Mouse (Mus musculus): ENCODE data around the gene Dlgap4. TPM values are rescaled to one million over a fixed set of nuclear protein-coding genes. Genes with fewer than 3 reads are reported as not detected.

The Dlgap4 gene
- total RNA-seq, 1 experiment from 2014 or later, result 29.2 TPM

- no peak for ATAC-seq (replicated peaks; ENCODE audit: insufficient number of reproducible peaks, low FRiP score, low TSS enrichment, poor library complexity, severe bottlenecking)
Measured at GRCm38 (mm10) chr2:156649450-156649849, 35.9 kb downstream of the Dlgap4 start.

- no peak for ATAC-seq (replicated peaks; ENCODE audit: insufficient number of reproducible peaks, low FRiP score, low TSS enrichment, poor library complexity, severe bottlenecking)
Measured at GRCm38 (mm10) chr2:156651019-156651418, 37.5 kb downstream of the Dlgap4 start.

GRCm38 (mm10) chr2:156652841-156653240 is 39.3 kb downstream of the Dlgap4 start:
- no peak for ATAC-seq (replicated peaks; ENCODE audit: insufficient number of reproducible peaks, low FRiP score, low TSS enrichment, poor library complexity, severe bottlenecking)

GRCm38 (mm10) chr2:156654148-156654547 is 40.6 kb downstream of the Dlgap4 start:
- no peak for ATAC-seq (replicated peaks; ENCODE audit: insufficient number of reproducible peaks, low FRiP score, low TSS enrichment, poor library complexity, severe bottlenecking)

GRCm38 (mm10) chr2:156655626-156656025 is 42.1 kb downstream of the Dlgap4 start:
- ATAC-seq (replicated peaks; ENCODE audit: insufficient number of reproducible peaks, low FRiP score, low TSS enrichment, poor library complexity, severe bottlenecking), result no peak

GRCm38 (mm10) chr2:156657522-156657921 is 44.0 kb downstream of the Dlgap4 start:
- ATAC-seq (replicated peaks; ENCODE audit: insufficient number of reproducible peaks, low FRiP score, low TSS enrichment, poor library complexity, severe bottlenecking), result no peak

GRCm38 (mm10) chr2:156658221-156658620 is 44.7 kb downstream of the Dlgap4 start:
- no peak for ATAC-seq (replicated peaks; ENCODE audit: insufficient number of reproducible peaks, low FRiP score, low TSS enrichment, poor library complexity, severe bottlenecking)

GRCm38 (mm10) chr2:156658751-156659150 is 45.2 kb downstream of the Dlgap4 start:
- ATAC-seq (replicated peaks; ENCODE audit: insufficient number of reproducible peaks, low FRiP score, low TSS enrichment, poor library complexity, severe bottlenecking), result no peak

- no peak for ATAC-seq (replicated peaks; ENCODE audit: insufficient number of reproducible peaks, low FRiP score, low TSS enrichment, poor library complexity, severe bottlenecking)
Measured at GRCm38 (mm10) chr2:156659981-156660380, 46.5 kb downstream of the Dlgap4 start.

GRCm38 (mm10) chr2:156663162-156663561 is 49.7 kb downstream of the Dlgap4 start:
- no peak for ATAC-seq (replicated peaks; ENCODE audit: insufficient number of reproducible peaks, low FRiP score, low TSS enrichment, poor library complexity, severe bottlenecking)

- ATAC-seq (replicated peaks; ENCODE audit: insufficient number of reproducible peaks, low FRiP score, low TSS enrichment, poor library complexity, severe bottlenecking), result no peak
Measured at GRCm38 (mm10) chr2:156664407-156664806, 50.9 kb downstream of the Dlgap4 start.

- ATAC-seq (replicated peaks; ENCODE audit: insufficient number of reproducible peaks, low FRiP score, low TSS enrichment, poor library complexity, severe bottlenecking), result no peak
Measured at GRCm38 (mm10) chr2:156664993-156665518, 51.6 kb downstream of the Dlgap4 start.

- ATAC-seq (replicated peaks; ENCODE audit: insufficient number of reproducible peaks, low FRiP score, low TSS enrichment, poor library complexity, severe bottlenecking), result no peak
Measured at GRCm38 (mm10) chr2:156665620-156666196, 52.2 kb downstream of the Dlgap4 start.

- ATAC-seq (replicated peaks; ENCODE audit: insufficient number of reproducible peaks, low FRiP score, low TSS enrichment, poor library complexity, severe bottlenecking), result no peak
Measured at GRCm38 (mm10) chr2:156666231-156666630, 52.7 kb downstream of the Dlgap4 start.

- ATAC-seq (replicated peaks; ENCODE audit: insufficient number of reproducible peaks, low FRiP score, low TSS enrichment, poor library complexity, severe bottlenecking), result no peak
Measured at GRCm38 (mm10) chr2:156667290-156667689, 53.8 kb downstream of the Dlgap4 start.

- ATAC-seq (replicated peaks; ENCODE audit: insufficient number of reproducible peaks, low FRiP score, low TSS enrichment, poor library complexity, severe bottlenecking), result no peak
Measured at GRCm38 (mm10) chr2:156668625-156669024, 55.1 kb downstream of the Dlgap4 start.

GRCm38 (mm10) chr2:156673307-156673706 is 59.8 kb downstream of the Dlgap4 start:
- ATAC-seq (replicated peaks; ENCODE audit: insufficient number of reproducible peaks, low FRiP score, low TSS enrichment, poor library complexity, severe bottlenecking), result no peak

- ATAC-seq (replicated peaks; ENCODE audit: insufficient number of reproducible peaks, low FRiP score, low TSS enrichment, poor library complexity, severe bottlenecking), result no peak
Measured at GRCm38 (mm10) chr2:156673881-156674669, 60.6 kb downstream of the Dlgap4 start.

GRCm38 (mm10) chr2:156676885-156677284 is 63.4 kb downstream of the Dlgap4 start:
- no peak for ATAC-seq (replicated peaks; ENCODE audit: insufficient number of reproducible peaks, low FRiP score, low TSS enrichment, poor library complexity, severe bottlenecking)

- ATAC-seq (replicated peaks; ENCODE audit: insufficient number of reproducible peaks, low FRiP score, low TSS enrichment, poor library complexity, severe bottlenecking), result no peak
Measured at GRCm38 (mm10) chr2:156678112-156678511, 64.6 kb downstream of the Dlgap4 start.

All from monocyte, adult 5-6 weeks (primary cell).